Mouse (Mus musculus): ENCODE results near the gene Rnf113a2. TPM values are rescaled to one million over a fixed set of nuclear protein-coding genes. Genes with fewer than 3 reads are reported as not detected.

The Rnf113a2 gene
- total and polyA plus RNA-seq, 3 experiments, result 0.10 to 0.15 TPM; not detected in 1

GRCm38 (mm10) chr12:84429825-84430224 is 12.8 kb downstream of the Rnf113a2 start:
- Histone ChIP-seq H3K4me3 (ENCODE audit: control insufficient read depth in 1 of 2, insufficient read depth in 1 of 2, low read depth in 2 of 2, low read length in 2 of 2) (no peak overlapping the region), H3K79me2 (ENCODE audit: control insufficient read depth, insufficient read depth, low read length, poor library complexity) (no peaks in the 10 kb centered on the region), H3K4me1 (ENCODE audit: control insufficient read depth in 1 of 2, insufficient read depth in 2 of 2, low read length in 2 of 2) (no peaks in the 10 kb centered on the region), H3K36me3 (ENCODE audit: control insufficient read depth in 1 of 2, insufficient read depth in 2 of 2, low read length in 2 of 2) (no peaks in the 10 kb centered on the region), H3K27me3 (ENCODE audit: control insufficient read depth in 1 of 2, insufficient read depth in 2 of 2, low read length in 2 of 2) (no peaks in the 10 kb centered on the region), H3K27ac (ENCODE audit: control insufficient read depth, low read depth, low read length) (no peak overlapping the region), H3K9ac (ENCODE audit: control insufficient read depth, low read depth, low read length, poor library complexity, severe bottlenecking) (no peak overlapping the region), H3K9me3 (replicated peaks; ENCODE audit: insufficient read depth, low read length) (no peaks in the 10 kb centered on the region)
- TF ChIP-seq MEF2A (IDR thresholded peaks at IDR 0.05; ENCODE audit: extremely low read depth, insufficient replicate concordance, low read depth, low read length, poor library complexity, severe bottlenecking) (no peak), ZC3H11A (IDR thresholded peaks at IDR 0.05; ENCODE audit: low read depth, low read length) (no peak), SIN3A (IDR thresholded peaks at IDR 0.05; ENCODE audit: low read length) (no peak), UBTF (IDR thresholded peaks at IDR 0.05; ENCODE audit: borderline replicate concordance, insufficient read depth, low read depth, low read length) (no peak), KAT2A (conservative IDR thresholded peaks at IDR 0.05; ENCODE audit: low read depth, low read length) (no peak), ELF1 (IDR thresholded peaks at IDR 0.05; ENCODE audit: low read depth, low read length) (no peak), ZMIZ1 (IDR thresholded peaks at IDR 0.05; ENCODE audit: low read depth, low read length) (no peak), MAZ (IDR thresholded peaks at IDR 0.05; ENCODE audit: low read depth, low read length) (no peak), JUND (IDR thresholded peaks at IDR 0.05; ENCODE audit: low read depth, low read length) (no peak)
- no peak for DNase-seq (ENCODE audit: low read depth, low spot score)

- H3K27me3 ChIP-seq (ENCODE audit: control insufficient read depth in 1 of 2, insufficient read depth in 2 of 2, low read length in 2 of 2), result no peaks in the 10 kb centered on the region
- H3K9me3 ChIP-seq (replicated peaks; ENCODE audit: insufficient read depth, low read length), result no peaks in the 10 kb centered on the region
- peaks cover 3 to 6% of the 10 kb centered on the region in 2 experiments for H3K4me1 ChIP-seq (ENCODE audit: control insufficient read depth in 1 of 2, insufficient read depth in 2 of 2, low read length in 2 of 2)
- no peak overlapping the region for H3K9ac ChIP-seq (ENCODE audit: control insufficient read depth, low read depth, low read length, poor library complexity, severe bottlenecking)
- no peak overlapping the region; the same call in 1 of the 2 replicates for H3K27ac ChIP-seq (ENCODE audit: control insufficient read depth, low read depth, low read length)
- peaks cover 0 to 13% of the 10 kb centered on the region in 2 experiments; a peak in 2 of 4 replicates for H3K36me3 ChIP-seq (ENCODE audit: control insufficient read depth in 1 of 2, insufficient read depth in 2 of 2, low read length in 2 of 2)
- H3K4me3 ChIP-seq (ENCODE audit: control insufficient read depth in 1 of 2, insufficient read depth in 1 of 2, low read depth in 2 of 2, low read length in 2 of 2), result no peak overlapping the region
- peak; percentile 46 for DNase-seq (ENCODE audit: low read depth, low spot score)
- TF ChIP-seq BHLHE40 (IDR thresholded peaks at IDR 0.05; ENCODE audit: borderline replicate concordance, low read depth, low read length) (peak; percentile 51; the same call in 1 of the 2 replicates), MYC (IDR thresholded peaks at IDR 0.05; ENCODE audit: low read depth, low read length) (no peak), ZC3H11A (IDR thresholded peaks at IDR 0.05; ENCODE audit: low read depth, low read length) (no peak), GATA1 (IDR thresholded peaks at IDR 0.05; ENCODE audit: low read depth, low read length) (peak; percentile 85), USF1 (IDR thresholded peaks at IDR 0.05; ENCODE audit: low read depth, low read length) (peak; percentile 41; the same call in 1 of the 2 replicates), JUND (IDR thresholded peaks at IDR 0.05; ENCODE audit: low read depth, low read length) (no peak), EP300 (IDR thresholded peaks at IDR 0.05; ENCODE audit: low read depth in 1 of 2, low read length in 2 of 2) (peak in 1 of 2 experiments; percentile 57; a peak in 2 of 4 replicates), MAX (IDR thresholded peaks at IDR 0.05; ENCODE audit: low read length) (no peak), ELF1 (IDR thresholded peaks at IDR 0.05; ENCODE audit: low read depth, low read length) (peak; percentile 44; the same call in 1 of the 2 replicates), MAFK (IDR thresholded peaks at IDR 0.05; ENCODE audit: borderline replicate concordance, low read depth, low read length) (no peak)
- H3K79me2 ChIP-seq (ENCODE audit: control insufficient read depth, insufficient read depth, low read length, poor library complexity), result no peaks in the 10 kb centered on the region
These were observed 21.7 kb downstream of the Rnf113a2 start for GRCm38 (mm10) chr12:84438697-84439096.

Measured in MEL (cell line).